Mouse (Mus musculus) limb, embryonic 13.5 days (tissue): ENCODE results near the gene Trpm5. TPM values are rescaled to one million over a fixed set of nuclear protein-coding genes. Genes with fewer than 3 reads are reported as not detected.

Experiments used
- ATAC-seq: fragments of 200-750 bp; cut with Nextera tagmentation; 2 replicates; pipeline ENCODE4 v1.8.0; 2017; ENCODE audit warnings: low read depth, moderate number of reproducible peaks, moderate TSS enrichment; ENCODE audit not compliant: low FRiP score
- H3K27ac ChIP-seq: fragments of 300-500 bp; sonication (generic); 2 replicates; pipeline ENCODE4 v1.5.1; 2015; ENCODE audit warnings: inconsistent platforms, mild to moderate bottlenecking, moderate library complexity
- H3K27me3 ChIP-seq: fragments of 300-500 bp; sonication (generic); 2 replicates; pipeline ENCODE4 v1.6.1; 2015; ENCODE audit warnings: mild to moderate bottlenecking, inconsistent platforms
- H3K36me3 ChIP-seq: fragments of 300-500 bp; sonication (generic); 2 replicates; pipeline ENCODE4 v1.6.1; 2015; ENCODE audit warnings: inconsistent platforms, mild to moderate bottlenecking, moderate library complexity
- H3K4me1 ChIP-seq: fragments of 300-500 bp; sonication (generic); 2 replicates; pipeline ENCODE4 v1.6.1; 2015; ENCODE audit warnings: inconsistent platforms
- H3K4me2 ChIP-seq: fragments of 300-500 bp; sonication (generic); replicated peaks from 2 replicates; pipeline ENCODE4 v1.6.1; 2015; ENCODE audit warnings: inconsistent platforms, mild to moderate bottlenecking, moderate library complexity
- H3K4me3 ChIP-seq: fragments of 300-500 bp; sonication (generic); 2 replicates; pipeline ENCODE4 v1.5.1; 2015; ENCODE audit warnings: moderate library complexity, mild to moderate bottlenecking, inconsistent platforms
- H3K9ac ChIP-seq: fragments of 300-500 bp; sonication (generic); 2 replicates; pipeline ENCODE4 v1.6.1; 2015; ENCODE audit warnings: mild to moderate bottlenecking, inconsistent platforms
- H3K9me3 ChIP-seq: fragments of 300-500 bp; sonication (generic); 2 replicates; pipeline ENCODE4 v1.6.1; 2016; ENCODE audit warnings: inconsistent platforms
- WGBS: fragments of 180-500 bp; shearing (Covaris S2); methylation state at CpG from one replicate; pipeline ENCODE4 v1.1.7; 2015; 5-methylcytosine and 5-hydroxymethylcytosine counted together
- polyA plus RNA-seq: library from polyadenylated mRNA; unstranded; fragments of >200 nt; fragmentation: Nextera tagmentation; extraction: Ambion mirVana; gene quantifications from 2 replicates; pipeline ENCODE4 v1.2.1, GENCODE M21; 2015

The Trpm5 gene
- polyA plus RNA-seq, 1 experiment from 2014 or later = 22.1 TPM

DNA sequence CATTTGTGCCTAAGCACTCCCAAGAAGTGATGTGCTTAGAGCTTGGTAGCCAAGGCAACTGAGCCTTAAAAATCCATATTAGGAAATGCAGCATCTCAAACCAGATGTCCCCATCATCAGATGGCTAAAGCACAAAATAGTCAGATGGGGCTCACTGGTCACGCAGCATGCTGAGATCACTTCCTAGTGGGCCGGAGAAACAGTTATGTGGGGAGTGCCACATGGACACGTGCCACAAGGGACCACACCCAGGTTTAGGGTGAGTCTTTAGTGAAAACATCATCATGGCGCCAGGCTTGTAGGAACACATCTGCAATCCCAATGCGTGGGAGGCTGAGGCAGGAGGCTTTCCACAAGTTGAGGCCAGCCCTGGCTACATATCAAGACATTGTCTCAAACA lies 22.1 kb upstream of the Trpm5 start:
- no peaks in the 10 kb centered on the region for H3K9me3 ChIP-seq
- H3K4me1 ChIP-seq = peaks cover 22% of the 10 kb centered on the region
- H3K9ac ChIP-seq = no peak overlapping the region
- H3K36me3 ChIP-seq = no peaks in the 10 kb centered on the region
- no peak overlapping the region for H3K4me2 ChIP-seq
- WGBS = 80% methylated on average over 5 of the region's 5 CpGs
- no peak overlapping the region for H3K4me3 ChIP-seq
- 0 out of 2 replicates have a peak, but pooled peaks cover 5% of the 10 kb centered on the region for H3K27me3 ChIP-seq
- ATAC-seq = no peak
- H3K27ac ChIP-seq = no peak overlapping the region

DNA sequence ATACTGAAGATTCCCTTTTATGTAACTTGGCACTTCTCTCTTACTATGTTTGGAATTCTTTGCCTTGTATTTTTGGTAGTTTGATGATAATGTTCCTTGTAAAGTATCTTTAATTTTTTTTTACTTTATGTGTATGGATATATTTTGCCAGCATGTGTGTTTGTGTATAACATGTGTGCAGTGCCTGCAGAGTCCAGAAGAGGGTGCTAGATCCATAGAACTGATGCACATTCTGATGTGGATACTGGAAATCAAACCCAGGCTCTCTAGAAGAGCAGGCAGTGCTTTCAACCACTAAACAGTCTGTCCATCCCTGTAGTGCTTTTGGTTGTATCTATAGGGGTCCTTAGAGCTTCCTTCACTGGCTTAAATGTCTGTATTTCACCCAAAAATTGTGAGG lies 20.3 kb upstream of the Trpm5 start:
- no peak overlapping the region for H3K9ac ChIP-seq
- no peak overlapping the region for H3K27ac ChIP-seq
- no peaks in the 10 kb centered on the region for H3K36me3 ChIP-seq
- peaks cover 13% of the 10 kb centered on the region for H3K4me1 ChIP-seq
- H3K4me3 ChIP-seq = no peak overlapping the region
- peaks cover 13% of the 10 kb centered on the region for H3K27me3 ChIP-seq
- no peak for ATAC-seq
- H3K4me2 ChIP-seq = no peak overlapping the region
- no peaks in the 10 kb centered on the region for H3K9me3 ChIP-seq

DNA sequence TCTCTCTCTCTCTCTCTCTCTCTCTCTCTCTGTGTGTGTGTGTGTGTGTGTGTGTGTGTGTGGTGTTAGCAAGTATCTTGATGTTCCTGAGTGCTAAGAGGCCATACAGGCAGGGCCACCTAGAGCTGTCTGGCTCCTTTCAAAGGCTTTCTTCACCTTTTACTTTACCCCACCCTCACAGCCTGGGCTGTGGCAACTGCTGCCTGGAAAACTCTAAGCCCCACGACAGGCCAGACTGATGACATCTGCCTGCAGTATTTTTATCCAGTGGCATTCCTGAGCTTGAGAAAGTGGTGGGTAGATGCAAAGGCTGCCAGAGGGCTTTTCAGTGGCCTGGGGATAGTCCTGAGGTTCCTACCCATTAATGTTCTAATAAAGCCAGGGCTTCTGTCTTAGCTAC lies 18.0 kb upstream of the Trpm5 start:
- WGBS = 25% methylated on average over 1 of the region's 1 CpGs
- Histone ChIP-seq H3K4me3 (no peak overlapping the region), H3K9me3 (no peaks in the 10 kb centered on the region), H3K4me1 (peaks cover 3% of the 10 kb centered on the region), H3K9ac (no peak overlapping the region), H3K27ac (no peak overlapping the region), H3K4me2 (no peak overlapping the region), H3K27me3 (peaks cover 36% of the 10 kb centered on the region), H3K36me3 (no peaks in the 10 kb centered on the region)
- no peak for ATAC-seq

DNA sequence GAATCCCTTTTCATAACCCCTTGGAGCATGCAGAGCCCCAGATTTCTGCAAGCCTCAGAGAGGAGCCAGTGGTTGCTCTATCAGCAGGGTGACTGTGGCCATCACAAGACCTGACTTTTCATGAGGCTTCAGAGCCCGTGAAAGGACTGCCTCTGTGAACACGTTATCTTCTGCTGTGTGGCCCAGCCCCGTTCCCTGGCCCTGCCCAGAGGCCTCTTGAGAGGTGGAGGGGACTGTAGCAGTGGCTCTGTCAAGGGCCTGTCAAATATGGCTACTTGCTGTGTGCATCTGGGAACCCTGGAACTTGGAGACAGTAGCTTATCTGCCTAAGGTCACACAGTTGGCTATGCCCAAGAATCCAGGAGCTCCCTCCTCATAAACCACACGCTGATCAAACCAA lies 17.3 kb upstream of the Trpm5 start:
- H3K27me3 ChIP-seq = peaks cover 43% of the 10 kb centered on the region
- H3K4me3 ChIP-seq = no peak overlapping the region
- H3K4me1 ChIP-seq = peaks cover 10% of the 10 kb centered on the region
- H3K36me3 ChIP-seq = no peaks in the 10 kb centered on the region
- no peaks in the 10 kb centered on the region for H3K9me3 ChIP-seq
- 55% methylated on average over 4 of the region's 4 CpGs for WGBS
- no peak overlapping the region for H3K4me2 ChIP-seq
- no peak overlapping the region for H3K27ac ChIP-seq
- ATAC-seq = no peak
- H3K9ac ChIP-seq = no peak overlapping the region

DNA sequence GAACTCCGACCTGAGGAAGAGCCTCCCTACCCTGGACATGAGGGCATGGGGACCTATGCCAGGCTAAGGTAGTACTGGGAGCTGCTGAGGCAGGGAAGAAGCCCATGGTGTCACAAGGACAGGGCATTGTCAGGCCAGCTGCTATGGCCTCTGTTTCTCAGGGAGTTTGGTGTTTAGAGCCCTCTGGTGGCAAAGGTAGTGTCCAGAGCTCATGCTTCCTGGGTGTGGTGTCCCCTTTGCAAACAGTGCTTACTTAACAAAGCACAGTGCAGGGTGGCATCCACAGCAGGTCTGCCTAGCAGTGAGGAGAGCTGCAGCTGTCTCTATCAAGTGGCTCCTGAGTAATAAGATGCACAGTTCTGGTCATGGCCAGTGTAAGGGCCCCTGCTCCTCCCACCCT lies 16.4 kb upstream of the Trpm5 start:
- ATAC-seq = no peak
- peaks cover 52% of the 10 kb centered on the region for H3K27me3 ChIP-seq
- 68% methylated on average over 1 of the region's 1 CpGs for WGBS

DNA sequence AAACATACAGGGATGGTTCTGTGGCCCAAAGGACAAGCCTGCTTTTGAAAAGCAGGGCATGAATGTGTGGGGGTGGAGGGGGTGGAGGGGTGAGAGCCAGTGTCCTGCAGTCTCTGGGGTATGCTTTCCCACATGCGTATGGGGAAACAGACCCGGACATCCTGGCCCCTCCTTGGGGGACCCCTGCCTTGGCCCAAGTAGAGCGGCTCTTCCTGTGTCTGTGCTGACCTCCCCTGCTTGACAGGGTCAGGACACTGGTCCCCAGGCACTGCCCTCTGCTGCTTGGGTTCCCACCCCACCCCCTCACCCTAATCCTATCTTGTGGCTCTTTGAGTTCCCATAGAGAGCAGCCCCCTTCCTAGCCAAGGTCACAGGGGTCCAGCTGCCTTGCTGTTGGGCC lies 15.3 kb upstream of the Trpm5 start:
- no peak overlapping the region for H3K4me3 ChIP-seq
- no peaks in the 10 kb centered on the region for H3K36me3 ChIP-seq
- WGBS = 65% methylated on average over 3 of the region's 3 CpGs
- peaks cover 10% of the 10 kb centered on the region for H3K4me1 ChIP-seq
- H3K27me3 ChIP-seq = peaks cover 63% of the 10 kb centered on the region
- H3K4me2 ChIP-seq = no peak overlapping the region
- H3K9ac ChIP-seq = no peak overlapping the region
- no peak overlapping the region for H3K27ac ChIP-seq
- ATAC-seq = no peak
- no peaks in the 10 kb centered on the region for H3K9me3 ChIP-seq

More for the DNA sequence above, 16.4 kb upstream of the Trpm5 start:
- no peak overlapping the region for H3K4me2 ChIP-seq
- no peak overlapping the region for H3K9ac ChIP-seq
- H3K9me3 ChIP-seq = no peaks in the 10 kb centered on the region
- H3K4me3 ChIP-seq = no peak overlapping the region
- no peak overlapping the region for H3K27ac ChIP-seq
- peaks cover 10% of the 10 kb centered on the region for H3K4me1 ChIP-seq
- H3K36me3 ChIP-seq = no peaks in the 10 kb centered on the region

DNA sequence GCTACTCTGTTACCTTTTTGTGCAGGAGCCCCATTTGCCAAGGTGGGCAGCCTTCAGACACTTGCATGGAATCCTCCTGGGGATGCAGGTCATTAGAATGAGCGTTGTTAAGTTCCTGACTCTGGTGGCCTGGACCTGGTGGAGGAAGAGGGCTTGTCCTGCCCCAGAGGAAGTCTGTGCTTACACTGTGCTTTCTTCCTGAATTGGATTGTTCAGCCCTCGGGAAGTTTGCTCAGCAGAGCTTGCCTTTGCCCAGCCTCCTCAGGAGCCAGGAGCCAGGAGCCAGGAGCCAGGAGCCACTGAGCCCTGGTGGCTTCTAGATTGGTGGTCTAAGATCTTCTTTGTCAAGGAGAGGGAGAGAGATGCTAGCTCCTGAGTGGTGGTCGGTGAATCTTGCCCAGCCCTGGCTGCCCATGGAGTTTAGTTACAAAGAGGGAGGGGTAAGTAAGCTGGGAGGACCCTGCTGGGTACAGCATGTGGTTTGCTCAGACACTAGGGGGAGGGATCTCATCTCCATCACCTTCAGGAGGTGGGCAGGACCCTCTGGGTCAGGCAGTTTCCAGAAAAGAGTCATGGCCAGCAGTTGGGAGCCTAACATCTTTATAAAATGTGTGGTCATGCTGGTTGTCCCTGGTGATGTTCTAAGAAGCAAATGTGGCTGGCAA lies 14.7 kb upstream of the Trpm5 start:
- Histone ChIP-seq H3K4me2 (no peak overlapping the region), H3K36me3 (no peaks in the 10 kb centered on the region), H3K27ac (no peak overlapping the region), H3K27me3 (peaks cover 69% of the 10 kb centered on the region), H3K9me3 (no peaks in the 10 kb centered on the region), H3K4me3 (no peak overlapping the region), H3K4me1 (peaks cover 10% of the 10 kb centered on the region), H3K9ac (no peak overlapping the region)
- 15% methylated on average over 3 of the region's 3 CpGs for WGBS
- ATAC-seq = no peak

DNA sequence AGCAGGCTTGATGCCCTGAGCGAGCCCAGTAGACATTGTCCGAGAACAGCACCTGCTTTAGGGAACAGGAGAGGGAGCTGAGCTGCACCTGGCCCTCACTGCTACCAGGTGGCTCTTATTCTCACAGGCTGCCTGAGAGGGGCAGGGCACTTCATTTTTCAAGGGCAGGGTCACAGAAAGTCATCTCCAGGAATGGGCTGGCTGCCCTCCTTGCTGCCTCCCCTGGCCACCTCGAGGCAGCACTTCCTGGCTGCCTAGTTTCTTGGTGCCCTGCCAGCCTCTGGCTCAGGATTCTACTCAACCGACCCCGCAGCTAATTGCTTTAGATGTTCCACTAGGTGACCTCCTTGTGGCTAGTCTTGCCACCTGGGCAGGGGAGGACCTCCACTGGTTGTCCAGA lies 13.8 kb upstream of the Trpm5 start:
- peaks cover 76% of the 10 kb centered on the region for H3K27me3 ChIP-seq
- H3K9me3 ChIP-seq = no peaks in the 10 kb centered on the region
- H3K27ac ChIP-seq = no peak overlapping the region
- H3K4me2 ChIP-seq = 0 out of 2 replicates have a peak overlapping the region, but pooled peaks have one; percentile 75
- H3K4me3 ChIP-seq = no peak overlapping the region
- ATAC-seq = no peak
- H3K4me1 ChIP-seq = peaks cover 10% of the 10 kb centered on the region
- no peaks in the 10 kb centered on the region for H3K36me3 ChIP-seq
- no peak overlapping the region for H3K9ac ChIP-seq
- 40% methylated on average over 5 of the region's 5 CpGs for WGBS

DNA sequence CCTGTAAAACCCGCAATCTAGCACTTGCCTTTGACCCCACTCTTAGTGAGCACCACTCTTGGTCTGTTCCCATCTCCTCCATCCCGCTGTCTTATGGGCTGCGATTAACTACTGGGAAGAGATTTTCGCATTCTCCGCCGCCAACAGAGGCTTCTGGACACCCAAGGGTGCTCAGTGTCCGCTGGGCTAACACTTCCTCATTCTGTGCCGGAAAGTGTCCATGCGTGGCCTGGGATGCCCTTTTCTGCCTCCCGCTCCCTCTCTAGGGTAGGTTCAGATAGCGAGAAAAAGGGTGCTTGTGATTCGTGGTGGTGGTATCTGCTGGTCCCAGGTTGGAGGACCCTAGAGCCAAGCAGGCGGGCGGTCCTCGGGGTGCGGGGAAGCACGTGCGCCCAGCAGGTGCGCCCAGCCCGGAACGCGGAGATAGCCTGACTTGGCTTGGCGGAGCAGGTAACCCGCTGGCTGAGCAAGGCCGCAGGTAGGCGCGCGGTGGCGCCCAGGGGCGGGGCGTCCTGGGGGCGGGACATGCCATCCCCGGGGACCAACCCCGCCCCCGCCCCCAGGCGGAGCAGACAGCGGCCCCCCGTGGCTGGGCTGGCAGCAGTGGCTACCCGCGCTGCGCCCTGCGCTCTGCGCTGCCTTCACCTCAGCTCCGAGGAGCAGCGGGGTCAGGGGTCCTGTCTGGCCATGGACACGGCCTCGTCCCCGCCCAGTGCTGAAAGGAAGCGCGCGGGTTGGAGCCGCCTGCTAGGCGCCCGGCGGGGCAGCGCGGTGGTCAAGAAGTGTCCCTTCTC lies 12.4 kb upstream of the Trpm5 start:
- 9% methylated on average over 53 of the region's 57 CpGs for WGBS
- Histone ChIP-seq H3K9ac (peak overlapping the region; percentile 43; the same call in 1 of the 2 replicates), H3K4me1 (peaks cover 10% of the 10 kb centered on the region), H3K27me3 (peaks cover 83% of the 10 kb centered on the region), H3K4me2 (peak overlapping the region; percentile 75), H3K27ac (no peak overlapping the region), H3K9me3 (no peaks in the 10 kb centered on the region), H3K36me3 (no peaks in the 10 kb centered on the region), H3K4me3 (peak overlapping the region; percentile 45)
- no peak for ATAC-seq

DNA sequence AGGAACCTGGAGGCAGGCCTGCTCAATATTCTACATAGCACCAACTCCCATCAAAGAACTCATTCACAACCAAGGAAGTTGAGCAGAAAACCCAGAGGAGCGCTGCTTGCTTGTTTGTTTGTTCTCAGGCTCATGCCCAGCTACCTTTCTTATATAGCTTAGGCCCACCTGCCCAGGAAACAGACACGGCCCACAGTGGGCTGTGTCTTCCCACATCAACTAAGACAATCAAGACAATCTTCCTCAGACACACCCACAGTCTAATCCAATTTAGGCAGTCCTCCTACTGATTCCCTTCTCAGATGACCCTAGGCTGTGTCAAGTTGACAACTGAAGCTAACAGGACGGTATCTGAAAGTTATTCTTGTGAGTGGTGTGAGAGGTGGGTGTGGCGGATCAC lies 11.6 kb upstream of the Trpm5 start, which contains the start of gene Kcnq1:
Kcnq1 (plus strand) TSS at position 301 of the 400 bp plus-strand sequence.
- Histone ChIP-seq H3K36me3 (no peaks in the 10 kb centered on the region), H3K4me3 (peak within 1 kb of the TSS; percentile 45), H3K4me1 (peaks cover 10% of the 10 kb centered on the region), H3K27me3 (peaks cover 78% of the 10 kb centered on the region), H3K27ac (no peak within 1 kb of the TSS), H3K9me3 (no peaks in the 10 kb centered on the region), H3K4me2 (peak within 1 kb of the TSS; percentile 75), H3K9ac (peak within 1 kb of the TSS; percentile 43; the same call in 1 of the 2 replicates)
- WGBS = 60% methylated on average over 4 of the region's 4 CpGs
- ATAC-seq = no peak

DNA sequence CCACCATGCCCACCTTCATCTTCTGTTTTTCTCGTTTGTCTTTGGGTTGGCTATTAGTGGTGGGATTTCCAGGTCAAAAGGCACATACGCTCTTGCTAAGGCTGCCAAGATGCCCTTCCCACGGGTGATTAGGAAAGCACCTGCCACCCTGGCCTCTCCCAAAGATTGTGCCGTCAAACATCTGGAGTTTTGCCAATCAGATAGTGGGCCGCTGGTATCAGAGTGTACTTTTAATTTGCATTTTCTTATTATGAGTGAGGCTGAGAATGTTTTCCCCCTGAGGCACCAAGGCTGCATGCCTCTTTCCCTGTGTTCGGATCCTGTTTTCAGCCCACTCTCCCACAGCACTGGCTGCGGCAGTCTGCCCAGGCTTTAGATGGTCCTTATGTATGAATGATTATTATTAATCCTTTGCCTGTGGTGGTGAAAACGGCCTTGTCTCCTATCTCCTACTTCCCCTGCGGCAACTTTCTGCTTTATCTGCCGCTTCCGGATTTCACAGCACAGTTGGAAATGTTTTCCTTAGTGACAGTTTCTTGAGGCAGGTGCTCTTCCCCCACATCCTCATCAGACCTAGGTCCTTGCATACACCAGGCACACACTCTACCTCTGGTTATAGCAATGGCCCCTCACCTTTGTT lies 10.9 kb upstream of the Trpm5 start:
- WGBS = 69% methylated on average over 11 of the region's 11 CpGs
- Histone ChIP-seq H3K4me1 (peaks cover 10% of the 10 kb centered on the region), H3K9me3 (no peaks in the 10 kb centered on the region), H3K4me2 (no peak overlapping the region), H3K27me3 (peaks cover 78% of the 10 kb centered on the region), H3K9ac (no peak overlapping the region), H3K4me3 (no peak overlapping the region), H3K27ac (no peak overlapping the region), H3K36me3 (no peaks in the 10 kb centered on the region)
- ATAC-seq = no peak

DNA sequence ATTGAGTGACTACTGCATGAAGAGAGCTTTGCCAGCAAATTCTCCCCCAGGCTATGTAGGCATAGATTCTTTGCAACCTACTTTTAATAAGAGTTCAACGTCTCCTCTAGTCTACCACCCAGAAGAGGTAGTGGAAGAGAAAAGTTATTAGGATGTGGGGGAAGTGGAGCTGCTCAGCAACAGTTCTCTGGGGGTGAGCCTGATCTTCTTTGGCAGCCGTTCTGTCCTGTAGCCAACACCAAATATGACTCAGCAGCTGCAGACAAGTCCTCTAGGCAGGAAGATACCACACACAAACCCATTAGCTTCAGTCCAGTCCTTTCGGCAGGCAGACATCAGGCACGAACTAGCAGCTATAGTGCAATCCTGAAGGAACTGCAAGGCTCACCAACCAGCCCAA lies 6.3 kb upstream of the Trpm5 start:
- Histone ChIP-seq H3K9me3 (no peaks in the 10 kb centered on the region), H3K27me3 (peaks cover 37% of the 10 kb centered on the region), H3K36me3 (no peaks in the 10 kb centered on the region), H3K27ac (no peak overlapping the region), H3K9ac (no peak overlapping the region), H3K4me1 (no peaks in the 10 kb centered on the region), H3K4me2 (no peak overlapping the region), H3K4me3 (no peak overlapping the region)
- WGBS = 61% methylated on average over 4 of the region's 4 CpGs
- no peak for ATAC-seq
